Mouse (Mus musculus) right cerebral cortex, postnatal 14 days (tissue): ENCODE data around the gene Zfp217.
A peak's percentile ranks its signal among the peaks of the same experiment; 100 is the strongest.

Source experiments
- DNase-seq: peaks from one replicate; pipeline ENCODE4 v3.0.0; 2022

Zfp217 gene

DNA sequence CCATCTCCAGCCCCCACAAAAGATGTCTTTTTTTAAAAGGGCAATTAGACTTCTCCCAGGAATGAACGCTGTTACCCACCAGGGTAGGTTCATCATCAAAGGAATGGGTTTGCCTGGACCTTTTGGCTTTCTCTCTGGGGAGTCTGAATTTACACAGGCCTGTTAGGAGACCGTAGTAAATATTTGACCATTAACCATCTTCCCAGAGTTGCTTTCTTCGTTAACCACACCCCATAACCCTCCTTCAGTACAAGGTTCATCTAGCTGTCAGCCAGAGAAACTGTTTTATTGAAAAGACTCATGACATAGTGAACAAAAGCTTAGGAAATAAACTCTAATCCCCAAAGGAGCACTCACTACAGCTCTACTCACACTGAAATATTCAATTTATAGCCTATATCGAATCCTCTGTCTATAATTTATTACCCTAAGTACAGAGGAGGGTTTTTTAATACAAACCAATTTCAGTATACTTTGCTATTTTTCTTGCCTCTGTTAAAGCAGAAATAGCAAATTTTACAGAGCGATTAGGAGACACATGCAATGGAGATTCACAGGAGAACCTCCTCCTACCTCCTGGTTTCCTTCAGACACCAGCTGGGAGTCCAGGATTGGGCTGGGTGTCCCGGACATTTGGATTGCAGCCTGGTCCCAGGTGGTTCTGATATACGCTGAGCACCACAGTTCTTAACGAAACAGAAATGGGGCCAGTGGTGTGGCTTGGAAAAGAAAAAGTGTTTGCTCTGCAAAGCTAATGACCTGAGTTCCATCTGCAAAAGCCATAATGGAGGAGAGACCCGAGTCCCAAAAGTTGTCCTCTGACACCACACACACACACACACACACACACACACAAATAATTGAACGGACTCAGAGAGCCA is 56.1 kb downstream of the Zfp217 start:
- no peak for DNase-seq

- peak; percentile 32 for DNase-seq
Observed at GRCm38 (mm10) chr2:170078442-170079017, 69.4 kb downstream of the Zfp217 start.

GRCm38 (mm10) chr2:170078041-170078440 is 69.9 kb downstream of the Zfp217 start:
- no peak for DNase-seq

DNA sequence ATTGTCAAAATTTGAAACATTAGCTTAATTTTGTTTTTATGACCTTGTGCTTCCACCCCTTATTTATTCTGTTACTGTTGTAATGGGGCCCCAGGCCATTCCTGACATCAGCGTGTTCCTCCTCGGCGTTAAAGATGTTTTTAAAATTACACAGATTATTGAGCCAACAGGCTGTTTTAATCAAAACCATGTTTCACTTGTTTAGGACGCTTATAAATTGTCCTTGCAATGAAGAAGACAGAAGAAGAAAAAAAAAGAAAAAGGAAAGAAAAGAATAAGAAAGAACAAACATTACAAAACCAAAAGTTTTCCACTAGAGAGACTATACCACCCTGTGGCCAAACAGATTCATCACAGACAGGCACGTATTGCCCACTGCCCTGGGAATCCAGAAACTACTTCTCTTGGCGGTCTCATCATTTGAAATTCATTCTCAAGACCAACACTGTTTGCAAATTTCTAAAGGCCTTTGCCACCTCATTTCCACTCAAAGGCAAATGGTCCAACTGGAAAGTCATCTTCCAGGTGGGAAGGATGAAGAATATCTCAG is 70.9 kb downstream of the Zfp217 start:
- DNase-seq: no peak

DNA sequence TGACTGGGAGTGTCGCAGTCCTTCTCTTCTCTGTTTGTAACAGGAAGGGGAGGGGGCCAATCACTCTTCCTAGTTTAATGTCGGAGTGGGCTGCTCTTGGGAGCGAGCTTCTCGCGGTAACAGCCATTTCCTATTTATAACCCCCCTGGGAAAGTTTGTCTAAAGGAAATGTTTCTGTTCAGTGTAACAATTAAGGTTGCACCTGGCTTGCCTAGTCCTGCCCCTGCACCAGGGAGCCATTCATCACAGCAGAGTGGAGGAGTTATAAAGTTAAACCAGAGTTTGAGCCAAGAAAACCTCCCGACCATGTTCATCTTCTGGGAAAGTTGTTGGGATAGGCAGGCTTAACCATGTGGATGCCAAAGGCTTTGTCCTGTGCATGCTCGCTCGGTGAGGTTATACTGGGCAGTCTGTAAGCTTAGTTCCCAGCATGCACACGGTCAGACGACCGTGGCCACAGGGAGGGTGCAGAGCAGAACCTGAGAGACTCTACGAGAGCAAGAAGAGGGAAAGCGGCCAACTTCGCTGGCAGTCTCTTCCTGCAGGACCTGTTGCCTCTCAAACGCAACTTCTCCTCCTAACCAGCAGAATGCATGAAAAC is 77.2 kb downstream of the Zfp217 start:
- DNase-seq: no peak

DNA sequence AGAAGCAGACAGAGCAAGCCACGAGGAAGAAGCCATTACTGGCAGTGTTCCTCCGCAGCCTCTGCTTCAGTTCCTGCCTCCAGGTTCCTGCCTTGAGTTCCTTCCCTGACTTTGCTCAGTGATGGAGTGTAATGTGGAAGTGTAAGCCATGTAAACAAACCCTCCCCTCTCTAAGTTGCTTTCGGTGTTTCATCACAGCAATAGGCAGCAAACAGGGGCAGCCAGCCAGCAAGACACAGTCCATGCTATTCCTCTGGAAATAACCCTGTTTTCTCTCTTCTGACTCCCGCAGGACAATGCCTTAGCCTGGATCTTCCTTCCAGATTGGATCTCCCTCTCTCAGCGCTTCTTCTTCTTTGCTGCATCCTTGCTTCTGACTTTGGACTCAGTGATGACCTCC is 77.9 kb downstream of the Zfp217 start:
- no peak for DNase-seq

GRCm38 (mm10) chr2:170062378-170062777 is 85.5 kb downstream of the Zfp217 start:
- DNase-seq: no peak

GRCm38 (mm10) chr2:170060066-170060465 is 87.8 kb downstream of the Zfp217 start:
- DNase-seq: no peak

DNA sequence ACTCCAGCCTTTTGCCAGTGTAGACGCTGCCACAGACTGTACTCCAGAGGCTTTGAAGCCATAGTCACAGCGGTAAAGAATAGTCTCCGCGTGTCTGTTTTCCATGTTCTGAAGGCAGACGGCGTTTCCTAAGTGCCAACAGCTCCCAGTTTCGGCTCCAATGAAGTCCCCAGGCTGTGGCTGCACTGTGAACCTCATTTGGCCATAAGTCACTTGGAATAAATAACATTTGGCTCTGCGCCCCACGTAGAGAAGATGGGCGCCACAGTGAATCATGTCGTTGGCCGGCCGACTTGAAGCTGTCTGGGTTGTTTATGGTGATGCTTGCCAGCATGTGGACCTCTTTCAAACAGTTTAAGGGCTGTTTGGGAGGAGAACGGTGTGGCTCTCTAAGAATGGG is 89.1 kb downstream of the Zfp217 start:
- no peak for DNase-seq
